Mouse (Mus musculus): ENCODE results near the gene Nudt21. TPM values are rescaled to one million over a fixed set of nuclear protein-coding genes. Genes with fewer than 3 reads are reported as not detected.

The Nudt21 gene
- polyA plus RNA-seq, 1 experiment from 2014 or later = 183 TPM

DNA sequence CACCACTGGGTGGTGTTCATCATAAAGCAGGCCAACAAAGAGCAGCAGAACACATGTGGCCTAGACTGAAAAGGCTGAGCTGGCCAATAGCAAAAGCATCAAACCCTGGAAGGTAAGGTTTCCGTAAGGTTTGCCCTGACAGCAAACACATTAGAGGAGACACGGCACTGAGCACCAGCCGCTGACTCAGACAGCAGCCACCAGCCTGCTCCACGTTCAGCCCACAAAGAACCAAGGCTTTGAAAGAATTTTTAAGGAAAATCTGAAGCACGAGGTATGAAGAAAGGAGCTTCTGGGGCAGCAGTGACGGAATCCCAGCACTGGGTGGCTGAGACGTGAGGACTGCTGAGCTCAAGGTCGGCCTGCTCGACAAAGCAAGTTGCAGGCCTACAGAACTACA lies 32.7 kb downstream of the Nudt21 start:
- no peak for DNase-seq (ENCODE audit: low spot score)

- DNase-seq (ENCODE audit: low spot score) = no peak
Measured at GRCm38 (mm10) chr8:93998961-93999360, 37.9 kb downstream of the Nudt21 start.

GRCm38 (mm10) chr8:93989739-93990138 lies 47.1 kb downstream of the Nudt21 start:
- no peak for DNase-seq (ENCODE audit: low spot score)

DNA sequence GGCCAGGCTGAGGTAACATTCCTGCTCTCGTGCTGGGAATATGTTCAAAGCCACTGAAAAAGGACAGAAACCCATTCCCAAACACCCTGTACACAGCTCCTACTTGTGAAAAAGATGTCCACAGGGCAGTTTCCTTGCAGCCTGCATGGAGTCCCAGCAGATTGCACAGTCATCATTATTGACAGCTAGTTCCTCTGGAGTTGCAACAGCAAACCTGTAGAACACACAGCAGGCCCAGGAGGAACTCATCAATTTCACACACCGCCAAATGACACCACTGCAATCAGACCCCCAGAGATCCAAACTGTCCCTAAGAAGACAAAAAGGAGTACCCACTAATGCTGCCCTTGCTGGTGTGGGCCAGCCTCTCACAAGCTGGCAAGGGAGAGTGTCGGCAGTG lies 52.1 kb downstream of the Nudt21 start:
- DNase-seq (ENCODE audit: low spot score) = no peak

DNA sequence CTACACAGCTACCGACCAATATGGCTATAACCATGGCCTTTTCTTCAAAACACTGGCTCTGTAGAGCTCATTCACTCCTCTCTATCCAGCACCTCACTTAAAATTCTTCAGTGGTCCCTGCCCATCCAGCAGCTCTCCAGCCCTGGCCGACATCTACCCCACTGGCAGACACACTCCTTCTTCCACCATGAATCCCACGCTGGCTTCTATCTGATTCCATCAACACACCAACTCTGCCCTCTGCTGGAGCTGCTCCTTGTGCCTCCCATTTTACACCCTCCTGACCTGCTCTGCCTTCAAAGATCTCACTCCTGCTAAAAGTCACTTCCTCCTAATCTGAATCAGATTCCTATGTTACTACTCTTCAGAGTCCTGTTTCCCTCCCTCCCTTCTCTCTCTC lies 53.0 kb downstream of the Nudt21 start:
- DNase-seq (ENCODE audit: low spot score) = no peak

DNA sequence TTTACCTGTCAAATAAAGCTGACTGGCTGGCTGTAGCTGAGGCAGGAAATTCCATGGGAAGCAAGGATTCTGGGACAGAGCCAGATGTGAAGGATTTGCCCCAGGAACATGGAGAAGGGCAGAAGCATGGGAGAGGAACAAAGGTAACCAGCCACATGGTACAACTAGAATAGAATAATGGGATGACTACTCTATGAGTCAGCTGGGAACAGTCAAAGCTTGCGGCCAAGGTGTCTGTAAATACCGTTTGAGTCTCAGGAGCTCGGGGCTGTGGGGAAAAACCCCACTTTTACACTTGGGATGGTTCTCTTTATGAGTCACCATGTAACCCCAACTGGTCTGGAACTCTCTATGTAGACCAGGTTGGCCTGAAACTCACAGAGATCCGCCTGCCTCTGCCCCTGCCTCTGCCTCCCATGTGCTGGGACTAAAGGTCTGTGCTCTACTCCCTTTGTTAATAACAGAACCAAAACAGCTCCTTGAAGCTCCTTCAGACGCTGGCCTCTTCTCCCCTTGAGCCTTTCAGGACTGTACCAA lies 55.1 kb downstream of the Nudt21 start:
- no peak for DNase-seq (ENCODE audit: low spot score)

- DNase-seq (ENCODE audit: low spot score) = no peak
Measured at GRCm38 (mm10) chr8:93980141-93980540, 56.7 kb downstream of the Nudt21 start.

DNA sequence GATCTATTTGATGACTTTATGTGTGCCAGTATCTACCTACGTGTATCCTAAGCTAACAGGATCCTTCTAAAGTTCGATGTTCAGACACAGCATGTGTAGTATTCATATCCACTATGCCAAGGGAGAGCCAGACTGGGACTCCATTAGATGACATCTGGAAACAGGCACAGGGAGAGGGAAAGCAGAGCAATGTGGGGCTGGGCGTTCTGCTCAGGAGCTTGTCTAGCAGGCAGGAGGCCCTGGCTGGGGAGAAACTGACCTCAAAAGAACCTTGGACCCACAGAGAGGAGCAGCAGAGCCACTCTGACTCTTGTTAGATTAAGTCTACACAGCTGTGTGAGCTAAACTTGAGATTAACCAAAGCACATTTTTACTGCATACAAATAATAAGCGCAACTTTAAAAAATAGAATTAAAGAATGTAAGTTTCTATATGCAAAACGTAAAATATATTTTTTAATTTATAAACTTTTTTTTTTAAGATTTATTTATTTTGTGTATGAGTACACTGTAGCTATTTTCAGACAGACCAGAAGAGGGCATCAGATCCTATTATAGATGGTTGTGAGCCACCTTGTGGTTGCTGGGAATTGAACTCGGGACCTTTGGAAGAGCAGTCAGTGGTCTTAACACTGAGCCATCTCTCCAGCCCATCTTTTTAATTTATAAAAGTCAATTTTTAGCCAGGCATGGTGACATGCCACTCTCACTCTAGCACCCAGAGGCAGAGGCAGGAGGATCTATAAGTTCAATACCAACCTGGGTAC lies 60.2 kb downstream of the Nudt21 start:
- no peak for DNase-seq (ENCODE audit: low spot score)

DNA sequence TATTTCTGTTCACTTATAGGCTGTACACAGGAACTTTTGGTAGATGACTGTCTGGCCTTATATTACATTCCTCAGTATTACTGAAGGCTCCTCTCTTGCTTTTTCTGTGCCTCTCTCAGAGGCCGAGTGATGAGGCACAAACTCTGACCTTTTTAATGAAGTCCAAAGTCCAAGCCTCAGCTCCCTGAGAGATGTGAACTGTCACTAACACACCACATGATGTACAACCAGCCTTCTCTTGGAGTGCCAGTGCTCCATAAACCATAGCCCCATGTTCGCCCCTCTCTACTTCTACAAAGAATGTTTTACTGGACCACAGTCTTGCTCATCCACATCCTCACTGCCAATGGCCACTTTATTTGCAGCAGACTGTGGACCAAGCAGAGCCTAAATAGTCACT lies 61.5 kb downstream of the Nudt21 start:
- no peak for DNase-seq (ENCODE audit: low spot score)

DNA sequence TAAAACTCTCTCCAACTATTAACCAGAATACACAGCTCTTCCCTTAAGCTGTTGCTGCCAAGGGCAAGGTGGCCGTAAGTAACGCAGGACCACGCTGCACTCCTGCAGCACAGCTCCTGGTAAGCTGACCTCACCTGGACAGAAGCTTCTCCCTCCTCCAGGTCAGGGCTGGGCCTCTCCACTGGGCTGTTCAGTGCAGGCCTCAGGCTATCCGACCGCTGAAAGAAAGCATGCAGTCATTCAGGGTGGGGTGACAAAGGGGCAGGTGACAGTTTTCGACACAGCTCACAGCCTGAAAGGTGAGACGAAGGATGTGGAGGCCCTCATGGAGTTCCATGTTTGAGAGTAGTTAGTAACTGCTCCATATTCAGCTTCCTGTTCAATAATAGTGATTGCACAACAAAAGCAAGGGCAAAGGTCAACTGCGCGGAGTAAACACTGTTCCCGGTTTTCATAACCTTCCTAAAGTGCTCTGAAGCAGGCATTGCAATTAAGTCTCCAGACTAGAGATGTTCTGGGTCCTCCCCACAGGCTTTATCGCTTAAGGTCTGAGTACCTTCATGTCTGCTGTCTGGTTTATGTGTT lies 62.1 kb downstream of the Nudt21 start:
- DNase-seq (ENCODE audit: low spot score) = no peak

DNA sequence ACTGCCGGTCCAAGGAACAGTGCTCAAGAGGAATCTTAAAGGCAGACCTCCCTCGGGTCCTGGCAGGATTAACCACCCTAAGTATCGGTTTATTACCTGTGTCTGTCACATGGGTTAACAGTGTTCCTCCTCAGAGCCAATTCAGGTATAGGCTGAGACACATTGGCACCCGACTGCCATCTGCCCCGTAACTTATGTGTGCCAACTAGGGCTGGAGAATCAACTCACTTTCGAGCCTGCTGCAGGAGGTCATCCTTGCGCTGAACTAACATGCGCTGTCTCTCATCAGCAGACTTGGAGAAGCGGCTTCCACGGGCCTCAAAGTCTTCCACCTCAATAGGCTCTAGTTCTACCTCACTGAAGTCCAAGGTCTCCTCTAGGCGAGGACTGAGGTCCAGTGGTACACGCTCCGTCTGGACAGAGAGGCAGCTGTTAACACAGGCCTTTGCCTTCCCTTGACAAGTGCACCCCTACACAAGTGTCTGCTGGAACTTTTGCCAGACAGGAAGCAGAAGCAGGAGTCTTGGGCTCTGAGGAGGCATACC lies 62.9 kb downstream of the Nudt21 start:
- DNase-seq (ENCODE audit: low spot score) = no peak

DNA sequence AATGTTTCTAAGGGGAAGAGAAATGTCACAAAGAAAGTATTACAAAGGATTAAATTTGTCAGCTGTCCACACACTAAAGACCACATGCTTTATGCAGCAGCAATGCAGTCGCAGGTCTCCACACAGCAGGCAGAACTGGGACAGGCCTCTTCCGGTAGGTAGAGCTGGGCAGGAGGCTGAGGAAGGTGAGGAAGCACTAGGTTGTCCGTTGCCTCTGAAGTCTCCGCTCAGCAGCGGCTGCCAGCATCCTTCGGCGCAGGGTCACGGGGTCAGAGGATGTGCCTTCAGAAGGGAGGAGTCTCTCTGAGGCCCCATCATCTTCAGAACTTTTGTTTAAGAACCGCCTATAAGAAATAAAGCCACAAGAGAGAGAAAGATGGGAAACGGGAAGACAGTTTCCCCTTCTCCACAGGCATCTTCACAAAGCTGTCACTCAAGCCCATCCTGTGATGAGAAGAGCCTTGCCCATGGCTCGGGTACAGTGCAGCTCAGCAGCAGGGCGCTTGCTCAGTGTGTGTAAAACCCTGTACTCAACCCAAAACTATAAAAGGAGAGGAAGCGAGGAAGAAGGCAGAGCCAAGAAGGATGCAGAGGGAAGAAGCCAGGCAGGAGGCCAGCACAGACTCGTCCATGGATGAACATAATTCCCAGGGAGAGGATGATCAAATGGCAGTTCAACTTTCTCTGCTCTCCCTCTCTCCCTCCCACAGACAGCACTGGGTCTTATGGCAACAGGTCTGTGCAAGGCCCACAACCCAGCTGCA lies 63.7 kb downstream of the Nudt21 start:
- DNase-seq (ENCODE audit: low spot score) = no peak

DNA sequence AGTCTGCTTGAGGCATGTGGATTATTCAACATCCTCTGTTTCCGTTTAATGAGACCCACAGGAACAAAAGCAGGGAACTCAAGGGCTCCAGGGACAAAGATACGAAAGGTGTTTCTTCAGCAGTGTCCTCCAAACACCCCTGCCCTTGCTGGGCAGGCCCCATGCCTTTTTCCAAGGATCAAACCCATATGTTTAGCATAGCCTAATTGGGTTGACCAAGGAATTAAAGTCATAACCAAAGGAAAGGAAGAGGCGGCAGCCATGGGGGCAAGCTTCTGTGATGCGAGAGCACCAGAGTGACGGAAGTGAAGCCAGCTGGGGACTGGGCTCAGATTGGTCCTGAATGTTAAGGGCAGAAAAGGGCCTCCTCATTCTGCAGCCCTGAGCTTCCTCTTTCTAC lies 64.6 kb downstream of the Nudt21 start:
- no peak for DNase-seq (ENCODE audit: low spot score)

- no peak for DNase-seq (ENCODE audit: low spot score)
Measured at GRCm38 (mm10) chr8:93971451-93971850, 65.4 kb downstream of the Nudt21 start.

GRCm38 (mm10) chr8:93969626-93970340 lies 67.0 kb downstream of the Nudt21 start:
- no peak for DNase-seq (ENCODE audit: low spot score)

DNA sequence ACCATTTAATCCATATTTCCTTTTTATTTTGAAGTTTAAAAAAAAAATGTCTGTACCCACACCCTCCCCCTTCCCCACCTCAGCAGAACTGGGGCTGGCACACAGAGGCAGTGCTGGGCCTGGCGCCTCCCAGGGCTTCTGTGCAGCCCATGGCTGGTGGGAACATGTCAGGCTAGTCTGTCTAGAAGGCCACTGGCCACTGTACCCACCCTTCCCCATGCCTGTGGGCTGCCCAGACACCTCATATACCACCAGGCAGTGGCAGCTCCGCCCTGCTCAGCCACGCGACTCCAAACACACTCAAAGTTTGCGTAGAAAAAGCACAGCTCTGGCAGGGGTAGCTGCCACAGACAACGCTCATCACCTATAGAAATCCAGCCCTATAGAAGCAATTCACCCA lies 68.5 kb downstream of the Nudt21 start:
- no peak for DNase-seq (ENCODE audit: low spot score)

Other genes with a start within 250 kb of the Nudt21 start
- gene Gnao1, start 227.1 kb downstream of the Nudt21 start, polyA plus RNA-seq (2015; fragmentation: Nextera tagmentation; extraction: Ambion mirVana) = 0.60 and 0.63 TPM in 2 replicates
- gene Amfr, start 24.2 kb downstream of the Nudt21 start, polyA plus RNA-seq (2015; fragmentation: Nextera tagmentation; extraction: Ambion mirVana) = 39.7 and 49.6 TPM in 2 replicates
- 8.2 and 10.2 TPM in 2 replicates for gene Ogfod1, start 167 bp upstream of the Nudt21 start, polyA plus RNA-seq (2015; fragmentation: Nextera tagmentation; extraction: Ambion mirVana)
- 7.2 and 9.3 TPM in 2 replicates for gene Bbs2, start 61.9 kb upstream of the Nudt21 start, polyA plus RNA-seq (2015; fragmentation: Nextera tagmentation; extraction: Ambion mirVana)
- 4.9 and 5.6 TPM in 2 replicates for gene Mt4, start 100.2 kb upstream of the Nudt21 start, polyA plus RNA-seq (2015; fragmentation: Nextera tagmentation; extraction: Ambion mirVana)
- 3.6 and 4.6 TPM in 2 replicates for gene Mt3, start 115.6 kb upstream of the Nudt21 start, polyA plus RNA-seq (2015; fragmentation: Nextera tagmentation; extraction: Ambion mirVana)
- gene Mt2, start 135.6 kb upstream of the Nudt21 start, polyA plus RNA-seq (2015; fragmentation: Nextera tagmentation; extraction: Ambion mirVana) = 44.8 and 45.7 TPM in 2 replicates
- gene Mt1, start 142.1 kb upstream of the Nudt21 start, polyA plus RNA-seq (2015; fragmentation: Nextera tagmentation; extraction: Ambion mirVana) = 112 and 124 TPM in 2 replicates
- 48.3 and 54.2 TPM in 2 replicates for gene Nup93, start 177.5 kb upstream of the Nudt21 start, polyA plus RNA-seq (2015; fragmentation: Nextera tagmentation; extraction: Ambion mirVana)

All from thymus, postnatal 0 days (tissue).